Mouse (Mus musculus) bone marrow, adult 2 months (tissue): ENCODE data around the gene Olfr247.
"Not testable (repeated sequence)": the region's sequence is repeated elsewhere in the genome, so short reads cannot be mapped to it uniquely, and the experiment has no call there.

Source experiments
- CTCF ChIP-seq: fragments of 200-500 bp; IDR thresholded peaks from 2 replicates; pipeline ENCODE4 v1.5.1; 2011; ENCODE audit warnings: low read length, control low read depth; ENCODE audit not compliant: control insufficient read depth, insufficient read depth
- POLR2A ChIP-seq: fragments of 200-500 bp; IDR thresholded peaks from 2 replicates; pipeline ENCODE4 v1.6.1; 2011; ENCODE audit warnings: low read depth, mild to moderate bottlenecking, control low read depth, low read length, borderline replicate concordance; ENCODE audit not compliant: control insufficient read depth

- TF ChIP-seq POLR2A, CTCF: not testable (repeated sequence)
These were observed 5.9 kb upstream of the Olfr247 start for GRCm38 (mm10) chr10:129981867-129982266.
